Mouse (Mus musculus): ENCODE measurements around the gene Ahdc1. TPM values are rescaled to one million over a fixed set of nuclear protein-coding genes. Genes with fewer than 3 reads are reported as not detected.
A peak's percentile ranks its signal among the peaks of the same experiment; 100 is the strongest.

The Ahdc1 gene
- polyA plus RNA-seq, 1 experiment from 2014 or later: 10.4 TPM

- Histone ChIP-seq H3K27ac (ENCODE audit: low read depth, low read length) (peak overlapping the region; percentile 70; the same call in 1 of the 2 replicates), H3K4me3 (ENCODE audit: low read length) (no peak overlapping the region), H3K4me1 (ENCODE audit: control insufficient read depth, insufficient read depth, low read depth, low read length) (peaks cover 15% of the 10 kb centered on the region), H3K9me3 (ENCODE audit: control insufficient read depth, low read length) (no peaks in the 10 kb centered on the region), H3K36me3 (ENCODE audit: control insufficient read depth, insufficient read depth, low read length) (no peaks in the 10 kb centered on the region), H3K4me2 (ENCODE audit: low read length) (no peak overlapping the region), H3K9ac (ENCODE audit: low read depth, low read length) (no peak overlapping the region), H3K27me3 (replicated peaks; ENCODE audit: control insufficient read depth, insufficient read depth, low read length) (no peaks in the 10 kb centered on the region)
- ATAC-seq: no peak
- 59% methylated on average over 14 of the region's 14 CpGs for WGBS
Observed at GRCm38 (mm10) chr4:133115721-133116429, 104.8 kb downstream of the Ahdc1 start.

DNA sequence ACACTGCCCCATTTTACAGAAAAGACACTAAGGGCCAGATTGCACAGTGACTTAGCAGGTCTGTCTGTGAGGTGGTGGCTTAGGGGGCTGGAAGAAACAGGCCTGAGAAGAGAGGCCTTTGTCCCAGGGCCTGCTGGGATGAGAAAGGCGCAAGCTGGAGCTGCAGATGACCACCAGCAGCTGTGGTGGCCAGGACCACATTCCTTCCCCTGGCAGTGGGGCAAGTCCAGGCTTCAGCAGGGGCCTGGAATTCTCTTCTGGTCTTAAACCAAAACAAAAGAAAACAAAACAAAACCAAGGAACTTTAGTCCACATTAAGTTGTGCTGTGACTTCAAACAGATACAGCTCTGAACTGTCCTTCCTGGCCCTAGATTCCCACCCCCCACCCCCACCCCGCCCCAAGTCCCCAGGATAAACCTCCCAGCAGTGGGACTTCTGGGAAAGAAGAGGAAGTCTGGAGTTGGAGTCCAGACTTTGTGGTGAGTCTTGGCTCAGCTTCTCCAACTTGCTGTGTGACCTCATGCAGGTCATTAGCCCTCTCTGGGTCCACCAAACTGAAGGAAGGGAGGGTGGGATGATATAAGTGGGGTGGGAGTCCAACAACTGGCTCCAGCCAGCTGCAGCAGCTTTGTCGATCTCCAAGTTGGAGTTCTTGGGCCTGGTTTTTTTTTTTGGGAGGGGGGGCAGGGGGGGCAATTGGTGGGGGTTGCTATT is 105.9 kb downstream of the Ahdc1 start:
- H3K27me3 ChIP-seq (replicated peaks; ENCODE audit: control insufficient read depth, insufficient read depth, low read length): no peaks in the 10 kb centered on the region
- H3K36me3 ChIP-seq (ENCODE audit: control insufficient read depth, insufficient read depth, low read length): no peaks in the 10 kb centered on the region
- ATAC-seq: no peak
- H3K9me3 ChIP-seq (ENCODE audit: control insufficient read depth, low read length): no peaks in the 10 kb centered on the region
- peak overlapping the region; percentile 85 for H3K27ac ChIP-seq (ENCODE audit: low read depth, low read length)
- no peak overlapping the region; the same call in 1 of the 2 replicates for H3K4me2 ChIP-seq (ENCODE audit: low read length)
- no peak overlapping the region for H3K4me3 ChIP-seq (ENCODE audit: low read length)
- peaks cover 15% of the 10 kb centered on the region for H3K4me1 ChIP-seq (ENCODE audit: control insufficient read depth, insufficient read depth, low read depth, low read length)
- 61% methylated on average over 3 of the region's 3 CpGs for WGBS
- H3K9ac ChIP-seq (ENCODE audit: low read depth, low read length): peak overlapping the region; percentile 56; the same call in 1 of the 2 replicates

GRCm38 (mm10) chr4:133117556-133118411 is 106.7 kb downstream of the Ahdc1 start:
- Histone ChIP-seq H3K4me1 (ENCODE audit: control insufficient read depth, insufficient read depth, low read depth, low read length) (peaks cover 15% of the 10 kb centered on the region), H3K9ac (ENCODE audit: low read depth, low read length) (peak overlapping the region; percentile 56), H3K36me3 (ENCODE audit: control insufficient read depth, insufficient read depth, low read length) (no peaks in the 10 kb centered on the region), H3K27me3 (replicated peaks; ENCODE audit: control insufficient read depth, insufficient read depth, low read length) (no peaks in the 10 kb centered on the region), H3K4me2 (ENCODE audit: low read length) (peak overlapping the region; percentile 24), H3K9me3 (ENCODE audit: control insufficient read depth, low read length) (no peaks in the 10 kb centered on the region), H3K4me3 (ENCODE audit: low read length) (no peak overlapping the region), H3K27ac (ENCODE audit: low read depth, low read length) (peak overlapping the region; percentile 85)
- 25% methylated on average over 18 of the region's 18 CpGs for WGBS
- peak; percentile 68 for ATAC-seq

- Histone ChIP-seq H3K9me3 (ENCODE audit: control insufficient read depth, low read length) (no peaks in the 10 kb centered on the region), H3K4me3 (ENCODE audit: low read length) (no peak overlapping the region), H3K4me2 (ENCODE audit: low read length) (no peak overlapping the region), H3K27me3 (replicated peaks; ENCODE audit: control insufficient read depth, insufficient read depth, low read length) (no peaks in the 10 kb centered on the region), H3K36me3 (ENCODE audit: control insufficient read depth, insufficient read depth, low read length) (no peaks in the 10 kb centered on the region), H3K4me1 (ENCODE audit: control insufficient read depth, insufficient read depth, low read depth, low read length) (peaks cover 15% of the 10 kb centered on the region), H3K9ac (ENCODE audit: low read depth, low read length) (no peak overlapping the region), H3K27ac (ENCODE audit: low read depth, low read length) (no peak overlapping the region)
- WGBS: 76% methylated on average over 6 of the region's 6 CpGs
- ATAC-seq: no peak
Observed at GRCm38 (mm10) chr4:133118775-133119375, 107.8 kb downstream of the Ahdc1 start.

- H3K27me3 ChIP-seq (replicated peaks; ENCODE audit: control insufficient read depth, insufficient read depth, low read length): no peaks in the 10 kb centered on the region
- H3K4me2 ChIP-seq (ENCODE audit: low read length): no peak overlapping the region
- H3K36me3 ChIP-seq (ENCODE audit: control insufficient read depth, insufficient read depth, low read length): no peaks in the 10 kb centered on the region
- no peak for ATAC-seq
- WGBS: 86% methylated on average over 6 of the region's 6 CpGs
- no peaks in the 10 kb centered on the region for H3K9me3 ChIP-seq (ENCODE audit: control insufficient read depth, low read length)
- H3K9ac ChIP-seq (ENCODE audit: low read depth, low read length): no peak overlapping the region
- H3K4me1 ChIP-seq (ENCODE audit: control insufficient read depth, insufficient read depth, low read depth, low read length): peaks cover 15% of the 10 kb centered on the region
- no peak overlapping the region for H3K4me3 ChIP-seq (ENCODE audit: low read length)
- no peak overlapping the region for H3K27ac ChIP-seq (ENCODE audit: low read depth, low read length)
Observed at GRCm38 (mm10) chr4:133119579-133119978, 108.5 kb downstream of the Ahdc1 start.

GRCm38 (mm10) chr4:133120833-133121321 is 109.8 kb downstream of the Ahdc1 start:
- Histone ChIP-seq H3K4me3 (ENCODE audit: low read length) (no peak overlapping the region), H3K4me2 (ENCODE audit: low read length) (no peak overlapping the region), H3K27ac (ENCODE audit: low read depth, low read length) (peak overlapping the region; percentile 55; the same call in 1 of the 2 replicates), H3K9me3 (ENCODE audit: control insufficient read depth, low read length) (no peaks in the 10 kb centered on the region), H3K9ac (ENCODE audit: low read depth, low read length) (peak overlapping the region; percentile 24; the same call in 1 of the 2 replicates), H3K36me3 (ENCODE audit: control insufficient read depth, insufficient read depth, low read length) (no peaks in the 10 kb centered on the region), H3K27me3 (replicated peaks; ENCODE audit: control insufficient read depth, insufficient read depth, low read length) (no peaks in the 10 kb centered on the region), H3K4me1 (ENCODE audit: control insufficient read depth, insufficient read depth, low read depth, low read length) (peaks cover 15% of the 10 kb centered on the region)
- 16% methylated on average over 10 of the region's 11 CpGs for WGBS
- no peak for ATAC-seq

- Histone ChIP-seq H3K27ac (ENCODE audit: low read depth, low read length) (no peak overlapping the region), H3K27me3 (replicated peaks; ENCODE audit: control insufficient read depth, insufficient read depth, low read length) (no peaks in the 10 kb centered on the region), H3K9me3 (ENCODE audit: control insufficient read depth, low read length) (no peaks in the 10 kb centered on the region), H3K4me3 (ENCODE audit: low read length) (no peak overlapping the region), H3K4me1 (ENCODE audit: control insufficient read depth, insufficient read depth, low read depth, low read length) (peaks cover 11% of the 10 kb centered on the region), H3K4me2 (ENCODE audit: low read length) (no peak overlapping the region), H3K36me3 (ENCODE audit: control insufficient read depth, insufficient read depth, low read length) (no peaks in the 10 kb centered on the region), H3K9ac (ENCODE audit: low read depth, low read length) (no peak overlapping the region)
- no peak for ATAC-seq
- WGBS: 54% methylated on average over 1 of the region's 1 CpGs
Observed at GRCm38 (mm10) chr4:133121416-133121815, 110.4 kb downstream of the Ahdc1 start.

DNA sequence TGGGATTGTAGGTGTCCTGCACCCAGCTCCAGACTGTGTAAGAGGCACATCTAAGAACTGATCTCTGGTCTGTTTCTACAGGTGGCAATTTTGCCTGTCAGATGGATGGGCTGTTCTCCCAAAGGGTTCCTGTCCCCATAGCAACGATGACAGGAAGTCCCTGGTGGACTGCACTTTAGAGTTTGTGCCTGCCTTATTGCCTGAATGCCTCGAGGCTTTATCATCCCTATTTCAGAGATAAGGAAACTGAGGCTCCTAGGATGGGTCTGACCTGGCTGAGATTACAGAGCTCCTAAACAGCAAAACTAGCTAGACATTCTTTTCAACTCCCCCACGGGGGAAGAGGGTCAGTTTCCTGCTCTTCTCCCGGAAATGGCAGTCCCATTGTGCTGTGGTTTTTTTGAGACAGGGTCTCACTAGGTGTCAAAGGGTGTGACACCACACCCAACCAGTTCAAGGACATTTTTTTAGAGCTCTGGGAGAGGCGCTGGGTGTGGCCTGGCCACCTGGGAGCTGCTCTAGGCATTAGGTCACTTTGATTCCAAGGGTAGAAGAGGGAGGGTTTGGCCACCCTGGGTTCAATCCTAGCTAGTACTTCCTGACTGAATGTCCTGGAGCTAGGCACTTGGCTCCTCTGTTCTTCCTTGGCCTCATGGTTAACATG is 111.0 kb downstream of the Ahdc1 start:
- 49% methylated on average over 5 of the region's 5 CpGs for WGBS
- no peak overlapping the region for H3K9ac ChIP-seq (ENCODE audit: low read depth, low read length)
- H3K4me3 ChIP-seq (ENCODE audit: low read length): no peak overlapping the region
- no peak for ATAC-seq
- H3K4me1 ChIP-seq (ENCODE audit: control insufficient read depth, insufficient read depth, low read depth, low read length): peaks cover 10% of the 10 kb centered on the region
- no peaks in the 10 kb centered on the region for H3K27me3 ChIP-seq (replicated peaks; ENCODE audit: control insufficient read depth, insufficient read depth, low read length)
- no peaks in the 10 kb centered on the region for H3K9me3 ChIP-seq (ENCODE audit: control insufficient read depth, low read length)
- no peak overlapping the region for H3K27ac ChIP-seq (ENCODE audit: low read depth, low read length)
- H3K4me2 ChIP-seq (ENCODE audit: low read length): no peak overlapping the region
- no peaks in the 10 kb centered on the region for H3K36me3 ChIP-seq (ENCODE audit: control insufficient read depth, insufficient read depth, low read length)
